Mouse (Mus musculus): ENCODE data around the gene H2afj.

DNA sequence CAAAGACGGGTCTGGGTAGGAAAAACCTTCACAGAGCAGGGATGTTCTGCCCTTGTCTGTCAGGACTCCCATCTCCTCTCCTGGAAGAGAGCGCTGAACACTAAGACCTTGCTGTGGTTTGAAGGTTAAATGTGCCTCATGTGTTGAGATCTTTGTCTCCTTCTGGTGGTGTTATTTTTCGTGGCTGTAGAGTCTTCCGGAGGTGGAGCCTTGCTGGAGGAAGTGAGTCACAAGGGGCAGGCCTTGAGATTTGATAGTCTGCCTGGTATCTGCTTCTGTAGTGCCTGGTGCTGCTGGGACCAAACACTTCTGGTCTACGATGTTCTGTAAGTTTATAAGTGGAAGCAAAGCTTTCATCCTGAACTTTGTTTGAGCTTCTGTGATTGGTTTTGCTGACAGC lies 40.9 kb downstream of the H2afj start:
- no peak for TF ChIP-seq MAX (IDR thresholded peaks at IDR 0.05; ENCODE audit: low read depth)
- no peak for TF ChIP-seq POLR2A (IDR thresholded peaks at IDR 0.05; ENCODE audit: insufficient read length, low read depth)

All from myocyte (in vitro differentiated cells).